Mouse (Mus musculus) liver, adult 2 months (tissue): Measurements from ENCODE around the gene Kcnip4. TPM values are rescaled to one million over a fixed set of nuclear protein-coding genes. Genes with fewer than 3 reads are reported as not detected.

Experiments used
- DNase-seq: peaks from one replicate; pipeline ENCODE4 v3.0.0-alpha.2; 2011; ENCODE audit warnings: low read depth, low spot score; ENCODE audit errors: extremely low read depth
- H3K27ac ChIP-seq: fragments of 200-500 bp; replicated peaks from 2 replicates; pipeline ENCODE4 v1.5.1; 2012; ENCODE audit warnings: low read depth, mild to moderate bottlenecking, control low read depth, inconsistent platforms, low read length; ENCODE audit not compliant: insufficient read depth
- H3K27me3 ChIP-seq: fragments of 200-500 bp; 2 replicates; pipeline ENCODE4 v1.6.1; 2012; ENCODE audit warnings: mild to moderate bottlenecking, moderate library complexity, low read length, inconsistent platforms; ENCODE audit not compliant: control insufficient read depth, insufficient read depth
- H3K36me3 ChIP-seq: fragments of 200-500 bp; 2 replicates; pipeline ENCODE4 v1.6.1; 2012; ENCODE audit warnings: low read length, inconsistent platforms; ENCODE audit not compliant: control insufficient read depth, insufficient read depth
- H3K4me1 ChIP-seq: fragments of 200-500 bp; 2 replicates; pipeline ENCODE4 v1.6.1; 2011; ENCODE audit warnings: low read length; ENCODE audit not compliant: control insufficient read depth, insufficient read depth
- H3K4me3 ChIP-seq: fragments of 200-500 bp; 2 replicates; pipeline ENCODE4 v1.5.1; 2011; ENCODE audit warnings: low read depth, mild to moderate bottlenecking, control low read depth, low read length, moderate library complexity; ENCODE audit not compliant: insufficient read depth
- H3K79me2 ChIP-seq: fragments of 200-500 bp; 2 replicates; pipeline ENCODE4 v1.6.1; 2012; ENCODE audit warnings: inconsistent platforms, mild to moderate bottlenecking, low read length, moderate library complexity; ENCODE audit not compliant: control insufficient read depth, insufficient read depth
- H3K9ac ChIP-seq: fragments of 200-500 bp; 2 replicates; pipeline ENCODE4 v1.6.1; 2012; ENCODE audit warnings: low read depth, mild to moderate bottlenecking, control low read depth, inconsistent platforms, low read length
- CTCF ChIP-seq: fragments of 200-500 bp; IDR thresholded peaks from 2 replicates; pipeline ENCODE4 v1.5.1; 2011; ENCODE audit warnings: low read depth, low read length, control low read depth
- POLR2A ChIP-seq: fragments of 200-500 bp; IDR thresholded peaks from 2 replicates; pipeline ENCODE4 v1.6.1; 2011; ENCODE audit warnings: low read length, control low read depth; ENCODE audit not compliant: insufficient read depth; ENCODE audit errors: extremely low read depth
- WGBS: fragments of 180-500 bp; shearing (Covaris S2); methylation state at CpG from one replicate; pipeline ENCODE4 v1.1.7; 2018; 5-methylcytosine and 5-hydroxymethylcytosine counted together
- polyA plus RNA-seq: library from polyadenylated mRNA; depleted of rRNA; stranded (reverse); fragments of >200 nt; gene quantifications from 2 replicates; pipeline ENCODE4 v1.2.3, GENCODE M21; 2012
- total RNA-seq: library from RNA; depleted of rRNA; stranded (reverse); fragments of >200 nt; gene quantifications from 2 replicates; pipeline ENCODE4 v1.2.3, GENCODE M21; 2014

Kcnip4 gene
- total and polyA plus RNA-seq, 2 experiments = not detected

DNA sequence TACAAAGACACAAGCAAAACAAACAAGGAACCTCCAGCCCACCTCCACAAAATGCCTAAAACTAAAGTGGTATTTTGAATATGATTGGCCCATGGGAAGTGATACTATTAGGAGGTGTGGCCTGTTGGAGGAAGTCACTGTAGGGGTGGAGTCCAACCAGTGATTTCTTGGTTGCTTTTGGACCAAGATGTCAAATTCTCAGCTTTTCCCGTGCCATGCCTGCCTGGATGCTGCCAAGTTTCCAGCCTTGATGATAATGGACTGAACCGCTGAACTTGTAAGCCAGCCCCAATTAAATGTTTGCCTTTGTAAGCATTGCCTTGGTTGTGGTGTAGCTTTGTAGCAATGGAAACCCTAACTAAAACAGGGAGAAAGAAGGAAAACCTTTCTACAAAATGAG is 232.3 kb downstream of the Kcnip4 start:
- WGBS = 18% methylated on average over 2 of the region's 2 CpGs
- Histone ChIP-seq H3K27ac (no peak overlapping the region), H3K36me3 (no peaks in the 10 kb centered on the region), H3K79me2 (no peaks in the 10 kb centered on the region), H3K9ac (no peak overlapping the region), H3K27me3 (no peaks in the 10 kb centered on the region), H3K4me3 (no peak overlapping the region), H3K4me1 (no peaks in the 10 kb centered on the region)
- TF ChIP-seq POLR2A (no peak), CTCF (no peak)
- DNase-seq = peak; percentile 40

DNA sequence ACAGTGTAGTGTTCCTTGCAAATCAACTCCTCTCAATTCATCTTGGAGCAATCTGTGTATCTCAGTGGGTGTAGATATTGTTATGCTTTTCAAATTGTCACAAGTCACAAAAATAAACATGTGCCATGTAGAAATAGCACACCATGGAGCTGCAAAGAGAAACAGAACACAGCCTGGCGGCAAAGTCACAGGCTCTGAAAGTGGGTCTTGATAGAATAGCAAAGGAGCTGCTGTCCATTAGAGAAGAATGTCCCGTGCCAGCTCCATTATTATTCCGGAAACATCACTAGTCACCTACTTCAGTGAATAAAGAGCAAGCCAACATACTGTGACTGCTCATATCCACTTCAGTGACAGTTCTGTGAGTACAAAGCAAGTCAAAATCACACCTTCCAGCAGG is 232.9 kb downstream of the Kcnip4 start:
- Histone ChIP-seq H3K4me1 (no peaks in the 10 kb centered on the region), H3K27me3 (no peaks in the 10 kb centered on the region), H3K9ac (no peak overlapping the region), H3K4me3 (no peak overlapping the region), H3K27ac (no peak overlapping the region), H3K36me3 (no peaks in the 10 kb centered on the region), H3K79me2 (no peaks in the 10 kb centered on the region)
- no peak for DNase-seq
- WGBS = 89% methylated on average over 3 of the region's 3 CpGs
- TF ChIP-seq POLR2A = no peak
- no peak for TF ChIP-seq CTCF

DNA sequence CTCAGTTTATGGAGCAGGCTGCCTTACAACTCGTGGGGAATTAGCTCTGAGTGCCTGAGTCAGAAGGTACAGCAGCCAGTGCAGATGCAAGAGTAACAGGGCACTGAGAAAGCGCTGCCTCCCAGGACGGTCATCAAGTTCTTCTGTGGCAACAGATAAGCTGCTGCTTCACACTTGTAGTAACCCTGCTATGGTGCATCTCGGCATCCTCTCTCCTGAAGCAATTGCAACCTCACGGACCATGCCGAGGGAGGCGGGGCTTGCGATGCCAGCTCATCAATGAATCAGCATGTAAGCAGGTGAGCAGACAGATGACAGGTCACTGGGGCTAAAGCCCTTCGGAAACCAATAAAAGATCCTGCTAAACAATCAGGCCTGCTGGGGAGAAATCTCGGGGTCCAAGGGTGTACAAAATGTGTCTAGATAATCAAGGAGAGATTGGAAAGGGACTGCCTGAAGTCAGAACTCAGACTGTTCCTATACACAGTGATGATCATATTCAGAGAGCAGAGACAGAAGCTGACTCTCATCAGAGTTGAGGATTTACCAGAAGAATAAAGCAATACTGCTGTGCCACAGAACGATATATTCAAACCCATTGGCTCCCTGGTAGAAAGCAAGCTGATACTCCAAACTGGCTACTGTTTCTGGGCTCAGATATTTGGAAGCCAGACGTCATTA is 239.1 kb downstream of the Kcnip4 start:
- H3K27me3 ChIP-seq = no peaks in the 10 kb centered on the region
- H3K36me3 ChIP-seq = no peaks in the 10 kb centered on the region
- no peak overlapping the region for H3K4me3 ChIP-seq
- TF ChIP-seq CTCF (no peak), POLR2A (no peak)
- no peaks in the 10 kb centered on the region for H3K79me2 ChIP-seq
- H3K27ac ChIP-seq = no peak overlapping the region
- no peak overlapping the region for H3K9ac ChIP-seq
- DNase-seq = no peak
- H3K4me1 ChIP-seq = no peaks in the 10 kb centered on the region
- 34% methylated on average over 12 of the region's 12 CpGs for WGBS

DNA sequence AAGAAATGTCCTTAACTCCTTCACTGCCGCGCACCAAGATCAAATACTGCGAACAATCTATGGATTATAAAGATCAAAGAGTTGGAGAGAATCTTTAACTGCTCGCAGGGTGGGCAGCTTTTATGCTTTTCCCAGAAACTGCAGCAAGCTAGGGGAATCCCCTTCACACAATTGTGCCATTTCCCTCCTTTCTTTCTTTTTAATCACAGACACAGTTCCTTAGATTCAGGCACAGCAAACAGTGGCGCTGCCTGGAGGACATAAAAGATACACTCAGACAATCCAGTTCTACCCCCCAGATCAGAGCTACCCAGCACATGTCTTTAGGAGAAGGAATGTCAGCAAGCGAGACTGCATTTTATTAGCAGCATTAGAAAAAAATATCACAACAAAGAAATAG is 239.9 kb downstream of the Kcnip4 start:
- 79% methylated on average over 6 of the region's 6 CpGs for WGBS
- H3K9ac ChIP-seq = no peak overlapping the region
- H3K27me3 ChIP-seq = no peaks in the 10 kb centered on the region
- H3K4me3 ChIP-seq = no peak overlapping the region
- H3K4me1 ChIP-seq = no peaks in the 10 kb centered on the region
- TF ChIP-seq POLR2A = no peak
- H3K27ac ChIP-seq = no peak overlapping the region
- H3K79me2 ChIP-seq = no peaks in the 10 kb centered on the region
- no peak for DNase-seq
- H3K36me3 ChIP-seq = no peaks in the 10 kb centered on the region

DNA sequence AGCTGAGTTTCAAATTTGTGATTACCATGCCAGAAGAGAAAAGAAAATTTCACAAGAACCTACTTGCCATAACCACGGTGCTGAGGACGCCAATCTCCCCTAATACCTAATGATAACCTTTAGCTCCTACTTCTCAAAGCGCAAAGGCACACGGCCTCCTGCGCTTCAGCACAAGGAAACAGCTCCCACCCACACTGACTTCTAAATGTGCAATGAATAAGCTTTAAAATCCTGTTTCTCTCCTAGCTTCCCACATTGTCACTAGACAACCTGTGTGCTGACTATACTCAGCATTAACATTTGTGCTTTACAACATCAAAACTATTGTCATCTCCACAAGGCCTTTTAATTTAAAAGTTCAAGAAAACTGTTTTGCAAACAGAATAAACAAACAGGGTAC is 241.3 kb downstream of the Kcnip4 start:
- WGBS = 68% methylated on average over 5 of the region's 5 CpGs
- Histone ChIP-seq H3K36me3 (no peaks in the 10 kb centered on the region), H3K79me2 (no peaks in the 10 kb centered on the region), H3K27me3 (no peaks in the 10 kb centered on the region), H3K4me1 (no peaks in the 10 kb centered on the region), H3K27ac (no peak overlapping the region), H3K9ac (no peak overlapping the region), H3K4me3 (no peak overlapping the region)
- TF ChIP-seq CTCF = no peak
- no peak for TF ChIP-seq POLR2A
- DNase-seq = no peak

DNA sequence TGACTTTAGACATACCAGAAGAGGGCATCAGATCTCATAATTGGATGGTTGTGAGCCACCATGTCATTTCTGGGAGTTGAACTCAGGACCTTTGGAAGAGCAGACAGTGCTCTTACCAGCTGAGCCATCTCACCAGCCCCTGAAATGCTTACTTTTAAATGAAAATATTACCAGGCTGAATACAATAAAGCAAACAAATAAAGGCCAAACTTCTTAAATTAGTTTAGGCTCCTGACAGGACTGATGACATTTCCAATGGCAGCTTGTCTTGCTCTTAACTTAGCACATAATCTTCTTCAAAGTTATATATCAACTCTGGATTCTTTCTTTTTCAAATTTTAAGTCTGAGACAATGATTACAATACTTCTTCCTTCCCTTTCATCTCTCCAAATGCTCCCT is 252.8 kb downstream of the Kcnip4 start:
- DNase-seq = peak; percentile 19
- H3K9ac ChIP-seq = no peak overlapping the region
- H3K27ac ChIP-seq = no peak overlapping the region
- H3K4me3 ChIP-seq = no peak overlapping the region
- H3K36me3 ChIP-seq = no peaks in the 10 kb centered on the region
- TF ChIP-seq CTCF (no peak), POLR2A (no peak)
- H3K79me2 ChIP-seq = no peaks in the 10 kb centered on the region
- no peaks in the 10 kb centered on the region for H3K4me1 ChIP-seq
- H3K27me3 ChIP-seq = no peaks in the 10 kb centered on the region
